ENCODE assay signal across 19 mouse cellular contexts in genomic region chr16:72465696-72466095, GRCm38 (mm10).
"Had no signal": no experiment of that assay in that cellular context is flagged by ENCODE, and none has a peak within 500 bp of the region (broad histone marks: within the 10 kb centered on the region; RNA-seq: fewer than 3 reads in every experiment).

No protein-coding gene starts in this region.

- H3K36me3 ChIP-seq: limb, embryonic 12.5 days; liver, embryonic 13.5 days; lung, embryonic 15.5 days; neural tube, embryonic 12.5 days had no signal

- H3K9ac ChIP-seq: limb, embryonic 12.5 days; liver, embryonic 13.5 days; liver, postnatal 0 days; lung, embryonic 15.5 days; neural tube, embryonic 12.5 days had no signal

- H3K9me3 ChIP-seq: limb, embryonic 12.5 days; liver, embryonic 13.5 days; lung, embryonic 15.5 days; megakaryocyte, embryonic 14.5 days; neural tube, embryonic 12.5 days had no signal

- H3K4me3 ChIP-seq: limb, embryonic 12.5 days; liver, embryonic 13.5 days; lung, embryonic 15.5 days; megakaryocyte, embryonic 14.5 days; neural tube, embryonic 12.5 days had no signal

- DNase-seq: kidney, adult 11 months; kidney, adult 9 months; kidney, postnatal 36 days; layer of hippocampus, adult 9-11 months; layer of hippocampus, postnatal 36 days; liver; liver, embryonic 13.5 days; liver, postnatal 0 days; lung, postnatal 14 days; right cerebral cortex, adult 18-20 months; right cerebral cortex, postnatal 25 days; thymus, adult 18-20 months; thymus, postnatal 14 days had no signal

- H3K4me2 ChIP-seq: limb, embryonic 12.5 days; liver, embryonic 13.5 days; lung, embryonic 15.5 days; neural tube, embryonic 12.5 days had no signal

- H3K4me1 ChIP-seq: limb, embryonic 12.5 days; liver, embryonic 13.5 days; lung, embryonic 15.5 days; megakaryocyte, embryonic 14.5 days; neural tube, embryonic 12.5 days had no signal

- H3K27me3 ChIP-seq: limb, embryonic 12.5 days; liver, embryonic 13.5 days; lung, embryonic 15.5 days; megakaryocyte, embryonic 14.5 days; neural tube, embryonic 12.5 days had no signal

- H3K27ac ChIP-seq: kidney, postnatal 0 days; limb, embryonic 12.5 days; liver, embryonic 13.5 days; lung, embryonic 15.5 days; macrophage; neural tube, embryonic 12.5 days had no signal

- ATAC-seq: liver, postnatal 0 days had no signal
